Mouse (Mus musculus): ENCODE results near the gene Kcnh8. TPM values are rescaled to one million over a fixed set of nuclear protein-coding genes. Genes with fewer than 3 reads are reported as not detected.

Gene Kcnh8
- polyA plus RNA-seq, 1 experiment = not detected

- TF ChIP-seq CTCF (IDR thresholded peaks at IDR 0.05; ENCODE audit: extremely low read depth, insufficient read depth, insufficient read length, insufficient replicate concordance) (no peak), POLR2A (IDR thresholded peaks at IDR 0.05; ENCODE audit: low read depth, low read length) (no peak)
- Histone ChIP-seq H3K4me3 (ENCODE audit: extremely low read depth, insufficient read depth, insufficient read length) (no peak overlapping the region), H3K27ac (ENCODE audit: insufficient read depth, low read length) (no peak overlapping the region), H3K4me1 (ENCODE audit: control insufficient read depth, insufficient read depth, insufficient read length) (no peaks in the 10 kb centered on the region), H3K27me3 (ENCODE audit: control insufficient read depth, insufficient read depth, low read length) (no peaks in the 10 kb centered on the region), H3K36me3 (ENCODE audit: control insufficient read depth, insufficient read depth, low read length) (no peaks in the 10 kb centered on the region)
- DNase-seq (ENCODE audit: low read depth in 1 of 2, low spot score in 2 of 2) = no peak
- WGBS = 84% methylated on average over 1 of the region's 1 CpGs
Observed at GRCm38 (mm10) chr17:52810773-52811172, 208.3 kb downstream of the Kcnh8 start.

GRCm38 (mm10) chr17:52819007-52819406 is 216.5 kb downstream of the Kcnh8 start:
- H3K27me3 ChIP-seq (ENCODE audit: control insufficient read depth, insufficient read depth, low read length) = no peaks in the 10 kb centered on the region
- WGBS = 74% methylated on average over 1 of the region's 1 CpGs
- no peak for TF ChIP-seq CTCF (IDR thresholded peaks at IDR 0.05; ENCODE audit: extremely low read depth, insufficient read depth, insufficient read length, insufficient replicate concordance)
- TF ChIP-seq POLR2A (IDR thresholded peaks at IDR 0.05; ENCODE audit: low read depth, low read length) = no peak
- H3K36me3 ChIP-seq (ENCODE audit: control insufficient read depth, insufficient read depth, low read length) = no peaks in the 10 kb centered on the region
- H3K27ac ChIP-seq (ENCODE audit: insufficient read depth, low read length) = no peak overlapping the region
- no peak for DNase-seq (ENCODE audit: low read depth in 1 of 2, low spot score in 2 of 2)
- no peaks in the 10 kb centered on the region for H3K4me1 ChIP-seq (ENCODE audit: control insufficient read depth, insufficient read depth, insufficient read length)
- no peak overlapping the region for H3K4me3 ChIP-seq (ENCODE audit: extremely low read depth, insufficient read depth, insufficient read length)

GRCm38 (mm10) chr17:52829678-52830077 is 227.2 kb downstream of the Kcnh8 start:
- no peaks in the 10 kb centered on the region for H3K36me3 ChIP-seq (ENCODE audit: control insufficient read depth, insufficient read depth, low read length)
- H3K4me3 ChIP-seq (ENCODE audit: extremely low read depth, insufficient read depth, insufficient read length) = no peak overlapping the region
- 90% methylated on average over 4 of the region's 4 CpGs for WGBS
- TF ChIP-seq CTCF (IDR thresholded peaks at IDR 0.05; ENCODE audit: extremely low read depth, insufficient read depth, insufficient read length, insufficient replicate concordance) = no peak
- no peak for TF ChIP-seq POLR2A (IDR thresholded peaks at IDR 0.05; ENCODE audit: low read depth, low read length)
- no peaks in the 10 kb centered on the region for H3K4me1 ChIP-seq (ENCODE audit: control insufficient read depth, insufficient read depth, insufficient read length)
- no peak overlapping the region for H3K27ac ChIP-seq (ENCODE audit: insufficient read depth, low read length)
- H3K27me3 ChIP-seq (ENCODE audit: control insufficient read depth, insufficient read depth, low read length) = no peaks in the 10 kb centered on the region
- no peak for DNase-seq (ENCODE audit: low read depth in 1 of 2, low spot score in 2 of 2)

GRCm38 (mm10) chr17:52873195-52873594 is 270.7 kb downstream of the Kcnh8 start:
- no peaks in the 10 kb centered on the region for H3K27me3 ChIP-seq (ENCODE audit: control insufficient read depth, insufficient read depth, low read length)
- H3K27ac ChIP-seq (ENCODE audit: insufficient read depth, low read length) = no peak overlapping the region
- H3K36me3 ChIP-seq (ENCODE audit: control insufficient read depth, insufficient read depth, low read length) = no peaks in the 10 kb centered on the region
- no peak for DNase-seq (ENCODE audit: low read depth in 1 of 2, low spot score in 2 of 2)
- no peak overlapping the region for H3K4me3 ChIP-seq (ENCODE audit: extremely low read depth, insufficient read depth, insufficient read length)
- TF ChIP-seq POLR2A (IDR thresholded peaks at IDR 0.05; ENCODE audit: low read depth, low read length) = no peak
- no peak for TF ChIP-seq CTCF (IDR thresholded peaks at IDR 0.05; ENCODE audit: extremely low read depth, insufficient read depth, insufficient read length, insufficient replicate concordance)
- H3K4me1 ChIP-seq (ENCODE audit: control insufficient read depth, insufficient read depth, insufficient read length) = no peaks in the 10 kb centered on the region
- WGBS = 82% methylated on average over 3 of the region's 3 CpGs

- no peak for DNase-seq (ENCODE audit: low read depth in 1 of 2, low spot score in 2 of 2)
- no peak for TF ChIP-seq CTCF (IDR thresholded peaks at IDR 0.05; ENCODE audit: extremely low read depth, insufficient read depth, insufficient read length, insufficient replicate concordance)
- TF ChIP-seq POLR2A (IDR thresholded peaks at IDR 0.05; ENCODE audit: low read depth, low read length) = no peak
- Histone ChIP-seq H3K4me1 (ENCODE audit: control insufficient read depth, insufficient read depth, insufficient read length) (no peaks in the 10 kb centered on the region), H3K36me3 (ENCODE audit: control insufficient read depth, insufficient read depth, low read length) (no peaks in the 10 kb centered on the region), H3K27ac (ENCODE audit: insufficient read depth, low read length) (no peak overlapping the region), H3K27me3 (ENCODE audit: control insufficient read depth, insufficient read depth, low read length) (no peaks in the 10 kb centered on the region), H3K4me3 (ENCODE audit: extremely low read depth, insufficient read depth, insufficient read length) (no peak overlapping the region)
- 52% methylated on average over 1 of the region's 1 CpGs for WGBS
Observed at GRCm38 (mm10) chr17:52878964-52879363, 276.5 kb downstream of the Kcnh8 start.

- DNase-seq (ENCODE audit: low read depth in 1 of 2, low spot score in 2 of 2) = no peak
- H3K4me1 ChIP-seq (ENCODE audit: control insufficient read depth, insufficient read depth, insufficient read length) = no peaks in the 10 kb centered on the region
- no peaks in the 10 kb centered on the region for H3K36me3 ChIP-seq (ENCODE audit: control insufficient read depth, insufficient read depth, low read length)
- H3K4me3 ChIP-seq (ENCODE audit: extremely low read depth, insufficient read depth, insufficient read length) = no peak overlapping the region
- TF ChIP-seq CTCF (IDR thresholded peaks at IDR 0.05; ENCODE audit: extremely low read depth, insufficient read depth, insufficient read length, insufficient replicate concordance) (no peak), POLR2A (IDR thresholded peaks at IDR 0.05; ENCODE audit: low read depth, low read length) (no peak)
- H3K27ac ChIP-seq (ENCODE audit: insufficient read depth, low read length) = no peak overlapping the region
- WGBS = 72% methylated on average over 2 of the region's 2 CpGs
- no peaks in the 10 kb centered on the region for H3K27me3 ChIP-seq (ENCODE audit: control insufficient read depth, insufficient read depth, low read length)
Observed at GRCm38 (mm10) chr17:52880051-52880450, 277.5 kb downstream of the Kcnh8 start.

GRCm38 (mm10) chr17:52885210-52885609 is 282.7 kb downstream of the Kcnh8 start:
- no peak for DNase-seq (ENCODE audit: low read depth in 1 of 2, low spot score in 2 of 2)
- Histone ChIP-seq H3K4me1 (ENCODE audit: control insufficient read depth, insufficient read depth, insufficient read length) (no peaks in the 10 kb centered on the region), H3K27me3 (ENCODE audit: control insufficient read depth, insufficient read depth, low read length) (no peaks in the 10 kb centered on the region), H3K36me3 (ENCODE audit: control insufficient read depth, insufficient read depth, low read length) (no peaks in the 10 kb centered on the region), H3K27ac (ENCODE audit: insufficient read depth, low read length) (no peak overlapping the region), H3K4me3 (ENCODE audit: extremely low read depth, insufficient read depth, insufficient read length) (no peak overlapping the region)
- 71% methylated on average over 1 of the region's 1 CpGs for WGBS
- TF ChIP-seq POLR2A (IDR thresholded peaks at IDR 0.05; ENCODE audit: low read depth, low read length) = no peak
- TF ChIP-seq CTCF (IDR thresholded peaks at IDR 0.05; ENCODE audit: extremely low read depth, insufficient read depth, insufficient read length, insufficient replicate concordance) = no peak
